Mouse (Mus musculus): ENCODE results near the gene Txnrd2. TPM values are rescaled to one million over a fixed set of nuclear protein-coding genes. Genes with fewer than 3 reads are reported as not detected.

The Txnrd2 gene
- polyA plus RNA-seq, 2 experiments: 13.4 to 13.6 TPM

- no peak overlapping the region for H3K27ac ChIP-seq (replicated peaks; ENCODE audit: low read depth, low read length)
- no peak for ATAC-seq (ENCODE audit: low FRiP score, low read depth)
Measured at GRCm38 (mm10) chr16:18400028-18400427, 26.2 kb upstream of the Txnrd2 start.

GRCm38 (mm10) chr16:18400472-18401216 lies 25.5 kb upstream of the Txnrd2 start:
- Histone ChIP-seq H3K4me1 (ENCODE audit: control insufficient read depth, insufficient read depth, low read length) (peaks cover 12% of the 10 kb centered on the region; the same call in 1 of the 2 replicates), H3K9me3 (ENCODE audit: control insufficient read depth, low read length) (no peaks in the 10 kb centered on the region), H3K4me2 (replicated peaks; ENCODE audit: low read depth, low read length, severe bottlenecking) (no peak overlapping the region), H3K9ac (ENCODE audit: low read depth, low read length, severe bottlenecking) (no peak overlapping the region), H3K27me3 (ENCODE audit: control insufficient read depth, insufficient read depth, low read length) (no peaks in the 10 kb centered on the region), H3K4me3 (replicated peaks; ENCODE audit: low read length) (no peak overlapping the region), H3K36me3 (ENCODE audit: control insufficient read depth, insufficient read depth, low read length) (peaks cover 78% of the 10 kb centered on the region), H3K27ac (replicated peaks; ENCODE audit: low read depth, low read length) (no peak overlapping the region)
- DNase-seq (ENCODE audit: low spot score): peak; percentile 25
- no peak for TF ChIP-seq POLR2A (IDR thresholded peaks at IDR 0.05; ENCODE audit: borderline replicate concordance, extremely low read depth, insufficient read depth, insufficient read length)
- peak; percentile 79 for ATAC-seq (ENCODE audit: low FRiP score, low read depth)
- 47% methylated on average over 7 of the region's 7 CpGs for WGBS

More at GRCm38 (mm10) chr16:18400028-18400427, 26.2 kb upstream of the Txnrd2 start:
- peaks cover 72% of the 10 kb centered on the region for H3K36me3 ChIP-seq (ENCODE audit: control insufficient read depth, insufficient read depth, low read length)
- no peak overlapping the region for H3K4me3 ChIP-seq (replicated peaks; ENCODE audit: low read length)
- no peak for TF ChIP-seq POLR2A (IDR thresholded peaks at IDR 0.05; ENCODE audit: borderline replicate concordance, extremely low read depth, insufficient read depth, insufficient read length)
- no peaks in the 10 kb centered on the region for H3K9me3 ChIP-seq (ENCODE audit: control insufficient read depth, low read length)
- H3K27me3 ChIP-seq (ENCODE audit: control insufficient read depth, insufficient read depth, low read length): no peaks in the 10 kb centered on the region
- peaks cover 14% of the 10 kb centered on the region; the same call in 1 of the 2 replicates for H3K4me1 ChIP-seq (ENCODE audit: control insufficient read depth, insufficient read depth, low read length)
- DNase-seq (ENCODE audit: low spot score): no peak
- no peak overlapping the region for H3K4me2 ChIP-seq (replicated peaks; ENCODE audit: low read depth, low read length, severe bottlenecking)
- 73% methylated on average over 9 of the region's 9 CpGs for WGBS
- H3K9ac ChIP-seq (ENCODE audit: low read depth, low read length, severe bottlenecking): no peak overlapping the region

GRCm38 (mm10) chr16:18403285-18403684 lies 22.9 kb upstream of the Txnrd2 start:
- H3K4me1 ChIP-seq (ENCODE audit: control insufficient read depth, insufficient read depth, low read length): peaks cover 5% of the 10 kb centered on the region; the same call in 1 of the 2 replicates
- no peak overlapping the region for H3K9ac ChIP-seq (ENCODE audit: low read depth, low read length, severe bottlenecking)
- WGBS: 85% methylated on average over 12 of the region's 12 CpGs
- no peak overlapping the region for H3K27ac ChIP-seq (replicated peaks; ENCODE audit: low read depth, low read length)
- no peak overlapping the region for H3K4me2 ChIP-seq (replicated peaks; ENCODE audit: low read depth, low read length, severe bottlenecking)
- peaks cover 78% of the 10 kb centered on the region for H3K36me3 ChIP-seq (ENCODE audit: control insufficient read depth, insufficient read depth, low read length)
- no peaks in the 10 kb centered on the region for H3K9me3 ChIP-seq (ENCODE audit: control insufficient read depth, low read length)
- DNase-seq (ENCODE audit: low spot score) (no peak), ATAC-seq (ENCODE audit: low FRiP score, low read depth) (no peak)
- no peak overlapping the region for H3K4me3 ChIP-seq (replicated peaks; ENCODE audit: low read length)
- H3K27me3 ChIP-seq (ENCODE audit: control insufficient read depth, insufficient read depth, low read length): no peaks in the 10 kb centered on the region
- no peak for TF ChIP-seq POLR2A (IDR thresholded peaks at IDR 0.05; ENCODE audit: borderline replicate concordance, extremely low read depth, insufficient read depth, insufficient read length)

- no peak overlapping the region for H3K9ac ChIP-seq (ENCODE audit: low read depth, low read length, severe bottlenecking)
- ATAC-seq (ENCODE audit: low FRiP score, low read depth) (no peak), DNase-seq (ENCODE audit: low spot score) (no peak)
- H3K4me1 ChIP-seq (ENCODE audit: control insufficient read depth, insufficient read depth, low read length): peaks cover 5% of the 10 kb centered on the region; the same call in 1 of the 2 replicates
- no peak overlapping the region for H3K27ac ChIP-seq (replicated peaks; ENCODE audit: low read depth, low read length)
- H3K27me3 ChIP-seq (ENCODE audit: control insufficient read depth, insufficient read depth, low read length): no peaks in the 10 kb centered on the region
- 83% methylated on average over 13 of the region's 13 CpGs for WGBS
- no peak overlapping the region for H3K4me3 ChIP-seq (replicated peaks; ENCODE audit: low read length)
- TF ChIP-seq POLR2A (IDR thresholded peaks at IDR 0.05; ENCODE audit: borderline replicate concordance, extremely low read depth, insufficient read depth, insufficient read length): no peak
- H3K4me2 ChIP-seq (replicated peaks; ENCODE audit: low read depth, low read length, severe bottlenecking): no peak overlapping the region
- peaks cover 71% of the 10 kb centered on the region for H3K36me3 ChIP-seq (ENCODE audit: control insufficient read depth, insufficient read depth, low read length)
- H3K9me3 ChIP-seq (ENCODE audit: control insufficient read depth, low read length): no peaks in the 10 kb centered on the region
Measured at GRCm38 (mm10) chr16:18405091-18405854, 20.9 kb upstream of the Txnrd2 start.

GRCm38 (mm10) chr16:18405876-18406275 lies 20.3 kb upstream of the Txnrd2 start:
- no peak overlapping the region for H3K27ac ChIP-seq (replicated peaks; ENCODE audit: low read depth, low read length)
- WGBS: 73% methylated on average over 2 of the region's 2 CpGs
- ATAC-seq (ENCODE audit: low FRiP score, low read depth) (no peak), DNase-seq (ENCODE audit: low spot score) (no peak)
- H3K4me1 ChIP-seq (ENCODE audit: control insufficient read depth, insufficient read depth, low read length): peaks cover 3% of the 10 kb centered on the region; the same call in 1 of the 2 replicates
- peaks cover 71% of the 10 kb centered on the region for H3K36me3 ChIP-seq (ENCODE audit: control insufficient read depth, insufficient read depth, low read length)
- no peak for TF ChIP-seq POLR2A (IDR thresholded peaks at IDR 0.05; ENCODE audit: borderline replicate concordance, extremely low read depth, insufficient read depth, insufficient read length)
- H3K9me3 ChIP-seq (ENCODE audit: control insufficient read depth, low read length): no peaks in the 10 kb centered on the region
- H3K4me3 ChIP-seq (replicated peaks; ENCODE audit: low read length): no peak overlapping the region
- no peak overlapping the region for H3K9ac ChIP-seq (ENCODE audit: low read depth, low read length, severe bottlenecking)
- H3K27me3 ChIP-seq (ENCODE audit: control insufficient read depth, insufficient read depth, low read length): no peaks in the 10 kb centered on the region
- H3K4me2 ChIP-seq (replicated peaks; ENCODE audit: low read depth, low read length, severe bottlenecking): no peak overlapping the region

Data from limb, embryonic 14.5 days (tissue).